In genomic region chr13:109406341-109406740, GRCm38 (mm10) we compare ENCODE assay signal across 17 mouse cellular contexts.
"Had no signal": no experiment of that assay in that cellular context is flagged by ENCODE, and none has a peak within 500 bp of the region (broad histone marks: within the 10 kb centered on the region; RNA-seq: fewer than 3 reads in every experiment).

No protein-coding gene starts in this region.

- H3K36me3 ChIP-seq: limb, embryonic 12.5 days; liver, embryonic 13.5 days; lung, embryonic 15.5 days; midbrain, embryonic 15.5 days; neural tube, embryonic 13.5 days had no signal

- H3K9ac ChIP-seq: limb, embryonic 12.5 days; liver, embryonic 13.5 days; liver, postnatal 0 days; lung, embryonic 15.5 days; midbrain, embryonic 15.5 days; neural tube, embryonic 13.5 days had no signal

- ATAC-seq: liver, postnatal 0 days; midbrain, embryonic 15.5 days had no signal

- H3K27ac ChIP-seq: kidney, postnatal 0 days; layer of hippocampus, adult 2 months; limb, embryonic 12.5 days; liver, embryonic 13.5 days; lung, embryonic 15.5 days; midbrain, embryonic 15.5 days; neural tube, embryonic 13.5 days; stomach, postnatal 0 days had no signal

- H3K27me3 ChIP-seq: limb, embryonic 12.5 days; liver, embryonic 13.5 days; lung, embryonic 15.5 days; megakaryocyte, embryonic 14.5 days; midbrain, embryonic 15.5 days; neural tube, embryonic 13.5 days had no signal

- H3K4me2 ChIP-seq: limb, embryonic 12.5 days; liver, embryonic 13.5 days; lung, embryonic 15.5 days; midbrain, embryonic 11.5 days; midbrain, embryonic 15.5 days; neural tube, embryonic 13.5 days had no signal

- DNase-seq: kidney, adult 8-10 months; kidney, postnatal 36 days; liver; liver, embryonic 13.5 days; liver, postnatal 0 days; right cerebral cortex, postnatal 14 days; thymus, adult 2 months; thymus, postnatal 25 days had no signal

- H3K4me1 ChIP-seq: limb, embryonic 12.5 days; liver, embryonic 13.5 days; lung, embryonic 15.5 days; megakaryocyte, embryonic 14.5 days; midbrain, embryonic 15.5 days; neural tube, embryonic 13.5 days had no signal

- H3K9me3 ChIP-seq: limb, embryonic 12.5 days; liver, embryonic 13.5 days; lung, embryonic 15.5 days; megakaryocyte, embryonic 14.5 days; midbrain, embryonic 15.5 days; neural tube, embryonic 13.5 days had no signal

- H3K4me3 ChIP-seq: layer of hippocampus, adult 2 months; limb, embryonic 12.5 days; liver, embryonic 13.5 days; lung, embryonic 15.5 days; megakaryocyte, embryonic 14.5 days; midbrain, embryonic 15.5 days; neural tube, embryonic 13.5 days had no signal
